8 mouse cellular contexts compared by ENCODE assay signal in the genomic region with DNA sequence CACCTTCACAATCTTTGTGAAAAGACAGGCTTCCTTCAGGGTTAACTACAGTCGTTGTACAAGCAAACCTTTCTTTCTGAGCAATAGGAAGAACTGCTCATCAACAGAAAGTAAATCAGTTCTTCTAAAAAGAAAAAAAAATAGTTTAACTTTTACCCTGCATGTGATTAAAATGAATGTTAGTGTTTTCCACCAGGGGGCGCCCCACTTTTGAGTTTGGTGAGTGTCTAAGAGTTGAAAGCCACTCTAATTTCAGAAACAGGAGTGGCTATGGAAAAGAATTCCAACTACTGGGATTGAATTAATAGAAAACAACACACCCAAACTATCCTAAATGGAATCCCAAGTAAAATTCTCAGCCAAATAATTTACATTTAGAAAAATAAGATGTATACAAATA.
DNase-seq lines count a peak whose midpoint lies in the region; ATAC-seq lines count a peak whose summit lies in the region.

No protein-coding gene starts in this region.

- peak; percentile 11 to 42 for DNase-seq in heart, postnatal 10 days
- no peak for DNase-seq in heart, adult 8-10 months (ENCODE audit: low spot score)
- peak; percentile 70 for DNase-seq in testis, postnatal 10 days (ENCODE audit: low spot score)
- no peak for DNase-seq in testis, postnatal 14 days (ENCODE audit: low spot score)
- DNase-seq in forelimb bud, embryonic 11.5 days (ENCODE audit: low read depth, low spot score), result peak; percentile 16
- peak; percentile 3 for DNase-seq in retina, postnatal 7 days (ENCODE audit: low read depth, low spot score)
- DNase-seq in cerebellum, adult 9-10 months, result no peak

- intact Hi-C loops in heart, postnatal 10 days (cut with DNase I), result loop anchor here (2.0 kb wide), 1 partner anchor 673 kb away; the partner anchor contains the start of gene Col12a1

- ATAC-seq in megakaryocyte-erythroid progenitor cell, adult 5-6 weeks (replicated peaks; ENCODE audit: low FRiP score, low TSS enrichment, poor library complexity, severe bottlenecking), result no peak

Comparison
In these comparisons a context has a peak if more than half of its experiments do, and no peak if none do; other contexts are left out.
1. DNase-seq: peak in heart, postnatal 10 days (2 of 2), testis, postnatal 10 days (single experiment), forelimb bud, embryonic 11.5 days (single experiment) and retina, postnatal 7 days (single experiment); none in heart, adult 8-10 months (single experiment), testis, postnatal 14 days (single experiment) and cerebellum, adult 9-10 months (single experiment).